Mouse (Mus musculus) embryonic facial prominence, embryonic 15.5 days (tissue): ENCODE measurements at regions not wholly inside any gene's neighbourhood (a gene's known extent, or its start where the extent isn't known, plus 50 kb on each side); places are given as distances from the start of the nearest gene placed in this dataset.

Experiments
- ATAC-seq: fragments of 200-750 bp; cut with Nextera tagmentation; 2 replicates; pipeline ENCODE4 v1.8.0; 2017; ENCODE audit warnings: low read depth, moderate TSS enrichment; ENCODE audit not compliant: insufficient number of reproducible peaks, low FRiP score, low TSS enrichment
- H3K27ac ChIP-seq: fragments of 300-500 bp; sonication (generic); replicated peaks from 2 replicates; pipeline ENCODE4 v1.5.1; 2015; ENCODE audit warnings: mild to moderate bottlenecking, inconsistent platforms
- H3K27me3 ChIP-seq: fragments of 300-500 bp; sonication (generic); 2 replicates; pipeline ENCODE4 v1.6.1; 2015; ENCODE audit warnings: inconsistent platforms
- H3K36me3 ChIP-seq: fragments of 300-500 bp; sonication (generic); 2 replicates; pipeline ENCODE4 v1.6.1; 2015; ENCODE audit warnings: mild to moderate bottlenecking, inconsistent platforms
- H3K4me1 ChIP-seq: fragments of 300-500 bp; sonication (generic); 2 replicates; pipeline ENCODE4 v1.6.1; 2015; ENCODE audit warnings: inconsistent platforms
- H3K4me2 ChIP-seq: fragments of 300-500 bp; sonication (generic); replicated peaks from 2 replicates; pipeline ENCODE4 v1.6.1; 2015; ENCODE audit warnings: mild to moderate bottlenecking, inconsistent platforms
- H3K4me3 ChIP-seq: fragments of 300-500 bp; sonication (generic); replicated peaks from 2 replicates; pipeline ENCODE4 v1.5.1; 2015; ENCODE audit warnings: mild to moderate bottlenecking, inconsistent platforms
- H3K9ac ChIP-seq: fragments of 300-500 bp; sonication (generic); 2 replicates; pipeline ENCODE4 v1.6.1; 2015; ENCODE audit warnings: inconsistent platforms
- H3K9me3 ChIP-seq: fragments of 300-500 bp; sonication (generic); replicated peaks from 2 replicates; pipeline ENCODE4 v1.6.1; 2016; ENCODE audit warnings: inconsistent platforms
- WGBS: fragments of 180-500 bp; shearing (Covaris S2); methylation state at CpG from one replicate; pipeline ENCODE4 v1.1.7; 2015; 5-methylcytosine and 5-hydroxymethylcytosine counted together

DNA sequence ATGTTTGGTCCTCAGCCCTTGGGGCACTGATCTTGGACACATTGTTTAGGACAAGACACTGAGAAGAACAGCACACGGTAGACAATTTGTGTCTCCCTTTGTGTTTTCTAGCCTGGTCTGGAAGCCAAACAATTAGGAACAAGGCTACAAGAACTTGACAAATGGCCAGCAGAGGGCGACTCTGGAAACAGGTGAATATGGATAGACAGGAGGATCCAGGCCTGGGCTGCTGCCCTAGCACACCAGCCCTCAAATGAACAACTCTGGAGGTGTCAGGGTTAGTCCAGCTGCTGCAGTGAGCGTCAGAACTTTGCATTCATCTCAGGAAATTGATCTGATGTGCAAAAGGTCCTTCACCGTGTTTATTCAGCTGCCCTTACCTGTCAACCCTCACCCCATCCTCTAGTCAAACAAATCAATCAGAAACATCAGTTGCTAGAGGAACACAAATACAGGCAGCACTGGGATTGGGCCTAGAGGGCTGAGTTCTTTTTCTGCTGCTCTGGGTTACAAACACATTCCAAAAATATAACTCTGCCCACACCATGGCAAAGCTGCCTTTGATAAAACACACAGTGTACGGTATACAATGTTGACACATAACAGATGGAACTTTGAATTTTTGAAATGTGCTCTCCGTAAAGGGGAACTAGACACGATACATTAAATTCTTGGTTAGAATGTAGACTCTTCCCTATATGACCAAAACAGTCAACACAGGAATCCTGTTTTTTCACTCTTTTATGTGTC lies 159.7 kb downstream of the Fam84b start:
- Histone ChIP-seq H3K27me3 (no peaks in the 10 kb centered on the region), H3K27ac (no peak overlapping the region), H3K36me3 (no peaks in the 10 kb centered on the region), H3K9me3 (no peaks in the 10 kb centered on the region), H3K9ac (no peak overlapping the region), H3K4me1 (no peaks in the 10 kb centered on the region), H3K4me2 (no peak overlapping the region), H3K4me3 (no peak overlapping the region)
- no peak for ATAC-seq
- 44% methylated on average over 7 of the region's 7 CpGs for WGBS

DNA sequence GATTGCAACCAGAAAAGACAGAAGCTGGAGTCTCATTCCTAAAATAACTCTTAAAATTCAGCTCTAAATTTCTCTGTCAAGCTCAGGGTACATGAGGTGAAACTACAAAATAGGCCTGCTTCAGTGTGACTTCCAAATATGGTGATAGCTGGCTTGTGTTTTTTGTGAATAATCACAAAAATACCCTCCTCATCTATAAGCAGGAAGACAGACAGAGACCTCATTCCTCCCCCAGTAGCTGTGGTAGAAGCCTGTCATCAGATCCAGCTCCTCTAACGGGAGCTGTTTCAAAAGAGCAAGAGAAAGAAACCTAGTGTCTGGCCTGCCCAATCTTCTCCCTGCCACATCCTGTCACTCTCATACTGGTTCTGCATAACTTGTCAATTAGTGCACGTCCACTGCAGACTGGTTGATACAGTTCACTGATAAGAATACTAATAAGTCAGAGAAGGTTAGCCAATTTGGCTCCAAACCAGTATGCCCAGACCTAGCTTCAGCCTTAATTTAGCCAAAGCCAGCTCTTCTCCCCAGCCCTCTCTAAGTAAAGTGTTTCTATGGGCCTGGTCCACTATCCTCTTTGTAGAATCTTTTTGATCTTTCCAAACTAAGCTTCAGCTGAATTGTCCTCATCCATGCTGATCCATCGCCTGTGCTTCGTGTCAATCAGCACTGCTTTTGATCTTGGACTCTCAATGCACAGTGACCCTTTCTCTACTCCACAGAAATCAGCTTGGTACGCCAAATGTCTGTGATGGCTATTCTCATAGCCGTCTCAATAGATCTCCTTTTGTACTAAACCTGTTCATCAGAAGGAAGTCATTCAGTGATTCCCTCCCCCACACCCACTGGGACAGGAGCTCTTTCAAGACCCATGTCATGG lies 160.6 kb downstream of the Fam84b start:
- H3K27ac ChIP-seq: no peak overlapping the region
- 42% methylated on average over 6 of the region's 6 CpGs for WGBS
- H3K9me3 ChIP-seq: no peaks in the 10 kb centered on the region
- ATAC-seq: no peak
- H3K4me2 ChIP-seq: no peak overlapping the region
- H3K4me3 ChIP-seq: no peak overlapping the region
- no peak overlapping the region for H3K9ac ChIP-seq
- H3K27me3 ChIP-seq: no peaks in the 10 kb centered on the region
- H3K36me3 ChIP-seq: no peaks in the 10 kb centered on the region
- no peaks in the 10 kb centered on the region for H3K4me1 ChIP-seq

DNA sequence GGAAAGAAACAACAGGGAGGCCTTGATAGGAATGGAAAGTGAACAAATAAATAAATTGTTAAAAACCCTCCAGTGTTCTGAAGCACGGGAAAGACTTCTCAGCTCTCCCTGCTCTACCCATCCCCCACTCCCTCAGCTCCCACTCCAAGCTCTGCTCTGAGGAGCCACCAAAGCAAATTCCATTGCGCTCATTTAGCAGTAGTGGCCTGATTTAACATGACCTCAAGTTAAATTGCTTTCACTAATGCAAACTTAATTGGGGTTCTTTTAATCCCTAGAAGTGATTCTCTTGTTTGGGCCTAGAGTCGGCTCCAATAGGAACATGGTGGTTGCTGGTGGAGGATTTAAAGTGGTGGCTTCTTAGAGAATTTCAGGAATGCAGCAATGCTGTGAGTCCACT lies 161.4 kb downstream of the Fam84b start:
- ATAC-seq: no peak
- Histone ChIP-seq H3K27me3 (no peaks in the 10 kb centered on the region), H3K4me3 (no peak overlapping the region), H3K9me3 (no peaks in the 10 kb centered on the region), H3K4me2 (no peak overlapping the region), H3K9ac (no peak overlapping the region), H3K27ac (no peak overlapping the region), H3K36me3 (no peaks in the 10 kb centered on the region), H3K4me1 (no peaks in the 10 kb centered on the region)
- 16% methylated on average over 3 of the region's 3 CpGs for WGBS

DNA sequence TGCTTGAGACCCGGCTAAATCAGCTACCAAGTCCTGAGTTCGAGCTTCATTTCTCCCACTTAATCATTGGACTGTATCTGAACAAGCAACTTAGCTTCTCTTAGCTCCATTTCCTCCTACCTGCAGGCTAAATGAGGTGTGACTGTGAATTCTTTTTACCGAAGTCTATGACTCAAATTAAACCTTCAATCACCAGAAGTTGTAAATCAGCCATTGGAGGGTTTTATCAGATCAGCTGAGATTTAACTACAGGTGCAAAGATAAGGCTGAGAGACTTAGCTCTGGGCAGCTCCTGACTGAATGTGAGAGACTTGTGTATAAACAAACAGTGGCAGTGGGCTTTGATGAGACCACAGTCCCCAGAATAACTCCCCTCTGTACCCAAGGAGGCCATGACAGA lies 176.2 kb downstream of the Fam84b start:
- Histone ChIP-seq H3K9me3 (no peaks in the 10 kb centered on the region), H3K27ac (no peak overlapping the region), H3K36me3 (no peaks in the 10 kb centered on the region), H3K4me1 (no peaks in the 10 kb centered on the region), H3K4me2 (no peak overlapping the region), H3K9ac (no peak overlapping the region), H3K27me3 (no peaks in the 10 kb centered on the region), H3K4me3 (no peak overlapping the region)
- 82% methylated on average over 3 of the region's 3 CpGs for WGBS
- no peak for ATAC-seq

DNA sequence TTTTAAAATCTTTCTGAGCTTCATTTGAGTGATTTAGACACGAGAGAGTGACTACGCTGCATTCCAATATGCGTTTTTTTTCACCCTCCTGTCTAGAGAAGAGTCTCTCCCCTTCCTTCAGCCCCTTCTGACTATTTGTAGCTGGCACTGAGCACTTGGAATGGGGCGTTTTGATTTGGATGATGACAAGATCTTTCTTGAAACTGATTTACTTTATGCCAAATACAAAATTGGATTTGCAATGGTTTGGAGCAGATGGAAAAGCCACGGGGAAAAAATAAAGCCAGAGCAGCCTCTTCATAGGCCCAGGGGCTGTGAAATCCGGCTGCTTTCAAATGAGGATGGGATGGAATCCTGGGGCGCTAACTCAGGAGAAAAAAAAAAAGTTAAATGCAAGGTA lies 196.0 kb downstream of the Fam84b start:
- H3K27ac ChIP-seq: no peak overlapping the region
- H3K4me1 ChIP-seq: peaks cover 2% of the 10 kb centered on the region; the same call in 1 of the 2 replicates
- 45% methylated on average over 7 of the region's 7 CpGs for WGBS
- no peak for ATAC-seq
- no peak overlapping the region for H3K4me3 ChIP-seq
- no peaks in the 10 kb centered on the region for H3K36me3 ChIP-seq
- H3K27me3 ChIP-seq: no peaks in the 10 kb centered on the region
- H3K9ac ChIP-seq: no peak overlapping the region
- H3K9me3 ChIP-seq: no peaks in the 10 kb centered on the region
- no peak overlapping the region for H3K4me2 ChIP-seq

DNA sequence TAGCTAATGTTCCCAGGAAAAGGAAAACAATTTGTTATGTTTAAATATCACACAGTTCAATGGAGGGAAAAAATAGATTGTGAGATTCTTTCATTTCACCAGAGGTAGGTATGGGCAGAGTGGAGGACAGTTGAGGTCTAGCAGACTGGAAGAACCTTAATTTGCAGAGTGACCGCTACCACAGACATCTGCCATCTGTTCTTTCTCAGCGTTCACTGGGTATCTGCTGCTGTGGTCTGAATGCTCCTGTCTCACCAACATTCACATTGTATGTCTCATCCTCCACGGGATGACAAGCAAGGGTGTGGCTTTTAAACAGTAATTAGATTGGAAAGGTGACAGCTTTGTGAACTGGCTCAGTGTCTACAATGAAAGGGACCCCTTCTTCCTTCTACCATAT lies 198.5 kb downstream of the Fam84b start:
- no peak for ATAC-seq
- Histone ChIP-seq H3K27ac (no peak overlapping the region), H3K9me3 (no peaks in the 10 kb centered on the region), H3K9ac (no peak overlapping the region), H3K4me2 (no peak overlapping the region), H3K27me3 (no peaks in the 10 kb centered on the region), H3K4me1 (peaks cover 2% of the 10 kb centered on the region; the same call in 1 of the 2 replicates), H3K36me3 (no peaks in the 10 kb centered on the region), H3K4me3 (no peak overlapping the region)
- 76% methylated on average over 3 of the region's 3 CpGs for WGBS

DNA sequence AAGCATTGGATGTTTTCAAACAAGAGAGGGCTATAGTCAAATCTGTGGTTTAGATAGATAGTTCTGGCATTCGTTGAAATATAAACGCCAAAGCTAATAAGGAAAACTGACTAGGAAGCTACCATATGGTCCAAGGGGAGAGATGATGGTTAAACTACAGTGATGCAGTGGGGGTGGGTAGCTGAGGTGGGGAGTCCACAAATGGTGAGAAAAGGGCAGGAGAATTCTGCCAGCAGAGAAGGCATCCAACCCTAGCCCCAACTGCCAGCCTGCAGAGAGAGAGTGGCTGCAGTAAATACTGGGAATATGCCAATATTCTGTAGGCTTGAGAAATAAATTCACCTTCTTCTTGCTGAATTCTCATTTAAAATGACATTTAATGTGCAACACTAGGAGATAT lies 204.3 kb downstream of the Fam84b start:
- Histone ChIP-seq H3K9ac (no peak overlapping the region), H3K4me1 (no peaks in the 10 kb centered on the region), H3K27ac (no peak overlapping the region), H3K9me3 (no peaks in the 10 kb centered on the region), H3K27me3 (no peaks in the 10 kb centered on the region), H3K36me3 (no peaks in the 10 kb centered on the region), H3K4me3 (no peak overlapping the region), H3K4me2 (no peak overlapping the region)
- no peak for ATAC-seq
- WGBS: 73% methylated on average over 2 of the region's 2 CpGs

DNA sequence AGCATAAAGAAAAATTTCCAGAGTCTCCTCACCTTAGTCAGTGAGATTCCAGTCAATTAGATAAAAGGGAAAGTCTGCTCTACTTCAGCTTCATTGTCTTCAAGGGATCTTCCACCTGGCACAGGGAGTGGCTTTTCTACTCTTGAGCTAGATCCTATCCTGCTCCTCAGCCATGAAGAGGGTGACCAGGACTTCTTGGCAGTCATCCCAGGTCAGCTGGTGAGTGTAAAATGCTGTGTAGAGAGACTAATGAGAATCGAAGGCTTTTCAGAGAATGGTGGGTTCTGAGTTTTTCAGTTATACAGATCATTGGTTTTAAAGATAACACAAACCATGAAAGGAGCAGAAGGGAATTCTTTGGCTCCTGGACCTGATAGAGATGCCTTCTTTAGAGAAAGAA lies 211.8 kb downstream of the Fam84b start:
- no peaks in the 10 kb centered on the region for H3K36me3 ChIP-seq
- 80% methylated on average over 1 of the region's 1 CpGs for WGBS
- H3K27me3 ChIP-seq: no peaks in the 10 kb centered on the region
- H3K4me3 ChIP-seq: no peak overlapping the region
- no peak overlapping the region for H3K27ac ChIP-seq
- H3K4me2 ChIP-seq: no peak overlapping the region
- no peak overlapping the region for H3K9ac ChIP-seq
- ATAC-seq: no peak
- H3K9me3 ChIP-seq: no peaks in the 10 kb centered on the region
- H3K4me1 ChIP-seq: no peaks in the 10 kb centered on the region

DNA sequence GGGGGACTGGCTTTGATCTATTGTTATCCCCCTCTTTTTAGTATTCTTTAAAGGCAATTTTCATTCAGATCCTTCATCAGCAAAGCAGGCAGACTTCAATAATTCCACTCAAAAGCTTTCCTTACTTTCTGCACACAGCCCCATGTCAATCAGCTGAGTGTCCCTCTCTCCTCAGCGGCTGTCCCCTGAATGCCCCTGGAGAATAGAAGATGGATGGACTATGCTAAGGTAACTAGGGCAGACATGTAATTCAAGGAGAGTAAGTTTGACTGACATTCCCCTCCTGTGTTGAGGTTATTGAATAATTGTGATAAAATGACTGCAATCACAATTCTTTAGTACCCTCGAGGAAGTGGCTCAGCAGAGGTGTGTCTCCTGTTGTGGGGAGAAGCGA lies 220.1 kb downstream of the Fam84b start:
- 41% methylated on average over 3 of the region's 3 CpGs for WGBS
- Histone ChIP-seq H3K36me3 (no peaks in the 10 kb centered on the region), H3K9me3 (no peaks in the 10 kb centered on the region), H3K27me3 (no peaks in the 10 kb centered on the region), H3K9ac (no peak overlapping the region), H3K4me3 (no peak overlapping the region), H3K4me2 (no peak overlapping the region), H3K27ac (no peak overlapping the region), H3K4me1 (0 out of 2 replicates have a peak, but pooled peaks cover 4% of the 10 kb centered on the region)
- ATAC-seq: no peak

DNA sequence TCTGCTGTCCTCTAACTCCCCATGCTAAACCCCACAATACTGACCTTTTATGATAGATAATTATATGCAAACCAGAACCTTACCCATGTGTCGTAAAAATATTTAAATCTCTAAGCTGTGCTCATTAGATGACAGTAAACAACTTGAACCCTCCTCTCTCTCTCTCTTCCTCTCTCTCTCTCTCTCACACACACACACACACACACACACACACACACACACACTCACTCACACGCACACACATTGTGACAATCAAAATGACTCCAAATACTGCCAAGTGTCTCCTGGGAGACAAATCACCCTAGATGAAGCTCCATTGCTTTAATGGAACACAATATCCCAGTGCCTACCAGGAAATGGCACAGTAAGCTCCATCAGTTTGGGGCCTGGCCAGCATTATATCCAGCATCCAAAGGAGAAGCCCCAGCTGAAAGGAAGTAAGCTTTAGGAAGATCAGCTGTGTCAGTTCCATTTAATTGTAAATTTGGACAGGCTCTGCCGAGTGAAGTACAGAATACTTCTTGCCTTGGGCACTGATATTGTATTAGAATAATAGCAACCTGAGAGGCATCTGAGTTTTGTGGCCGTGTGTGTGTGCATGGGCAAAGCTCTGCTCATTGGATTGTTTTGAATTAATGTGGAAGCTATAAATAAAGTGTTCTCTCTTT lies 220.7 kb downstream of the Fam84b start:
- no peak for ATAC-seq
- Histone ChIP-seq H3K4me2 (no peak overlapping the region), H3K9ac (no peak overlapping the region), H3K27me3 (no peaks in the 10 kb centered on the region), H3K27ac (no peak overlapping the region), H3K4me1 (0 out of 2 replicates have a peak, but pooled peaks cover 4% of the 10 kb centered on the region), H3K9me3 (no peaks in the 10 kb centered on the region), H3K4me3 (no peak overlapping the region), H3K36me3 (no peaks in the 10 kb centered on the region)
- 38% methylated on average over 4 of the region's 4 CpGs for whole genome bisulfite sequencing

DNA sequence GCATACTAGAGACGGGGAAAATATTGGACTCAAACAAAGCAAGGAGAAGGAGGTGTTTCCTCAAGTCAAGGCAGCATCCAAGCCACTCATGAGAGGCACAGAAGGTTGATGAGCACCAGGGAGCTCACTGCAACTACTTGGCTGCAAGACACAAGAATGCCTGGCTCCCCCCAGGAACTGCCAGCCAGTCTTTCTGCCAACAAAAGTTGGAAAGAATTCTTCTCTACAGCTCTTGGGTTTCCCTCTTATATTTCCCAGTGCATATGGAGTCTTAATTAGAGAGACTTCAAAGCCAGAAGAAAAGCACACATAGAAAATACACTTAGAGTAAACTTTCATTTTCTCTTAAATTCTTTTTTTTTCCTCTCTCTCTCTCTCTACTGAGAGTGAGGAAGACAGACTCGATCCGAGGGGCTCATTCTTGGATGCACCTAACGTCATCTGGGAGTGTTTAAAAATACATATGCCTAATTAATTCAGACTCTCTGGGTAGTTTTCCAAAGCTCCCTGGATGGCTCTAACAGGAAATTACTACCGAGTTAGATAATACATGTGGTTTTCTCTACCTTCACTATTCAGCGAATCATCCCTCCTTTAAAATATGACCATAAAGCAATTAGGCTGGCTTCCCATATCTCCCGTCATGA lies 222.7 kb downstream of the Fam84b start:
- Histone ChIP-seq H3K27me3 (no peaks in the 10 kb centered on the region), H3K27ac (no peak overlapping the region; the same call in 1 of the 2 replicates), H3K4me3 (no peak overlapping the region), H3K36me3 (no peaks in the 10 kb centered on the region), H3K9ac (no peak overlapping the region), H3K4me2 (no peak overlapping the region), H3K9me3 (no peaks in the 10 kb centered on the region), H3K4me1 (0 out of 2 replicates have a peak, but pooled peaks cover 4% of the 10 kb centered on the region)
- 45% methylated on average over 7 of the region's 7 CpGs for WGBS
- no peak for ATAC-seq
